In genomic region chr2:28192821-28193689, GRCm38 (mm10) we compare ENCODE assay signal across 7 mouse cellular contexts. TPM values are rescaled to one million over a fixed set of nuclear protein-coding genes. Genes with fewer than 3 reads are reported as not detected.
DNase-seq lines count a peak whose midpoint lies in the region; ATAC-seq and TF ChIP-seq lines count a peak whose summit lies in the region.

Gene Olfm1, plus strand, starts transcription at chr2:28192992.

- peaks cover 29% of the 10 kb centered on the region for H3K27me3 ChIP-seq in embryonic facial prominence, embryonic 14.5 days (replicated peaks; ENCODE audit: control insufficient read depth, insufficient read depth, low read length)
- H3K27me3 ChIP-seq in kidney, adult 2 months (replicated peaks; ENCODE audit: control insufficient read depth, insufficient read depth, low read length), result no peaks in the 10 kb centered on the region
- H3K27me3 ChIP-seq in limb, embryonic 11.5 days (ENCODE audit: control insufficient read depth, insufficient read depth, low read length), result peaks cover 19% of the 10 kb centered on the region
- H3K27me3 ChIP-seq in midbrain, embryonic 12.5 days, result 0 out of 2 replicates have a peak, but pooled peaks cover 18% of the 10 kb centered on the region
- peaks cover 13% of the 10 kb centered on the region for H3K27me3 ChIP-seq in small intestine, adult 2 months (ENCODE audit: control insufficient read depth, insufficient read depth, low read length)

- peak within 1 kb of the TSS; percentile 62 for H3K9ac ChIP-seq in embryonic facial prominence, embryonic 14.5 days (ENCODE audit: low read depth, low read length)
- peak within 1 kb of the TSS; percentile 59 for H3K9ac ChIP-seq in limb, embryonic 11.5 days (ENCODE audit: low read length)
- H3K9ac ChIP-seq in midbrain, embryonic 12.5 days (replicated peaks), result peak within 1 kb of the TSS; percentile 78

- no peaks in the 10 kb centered on the region for H3K36me3 ChIP-seq in embryonic facial prominence, embryonic 14.5 days (ENCODE audit: control insufficient read depth, insufficient read depth, low read length)
- H3K36me3 ChIP-seq in kidney, adult 2 months (ENCODE audit: control insufficient read depth, insufficient read depth, low read length), result no peaks in the 10 kb centered on the region
- H3K36me3 ChIP-seq in limb, embryonic 11.5 days (ENCODE audit: control insufficient read depth, insufficient read depth, low read length), result no peaks in the 10 kb centered on the region
- H3K36me3 ChIP-seq in midbrain, embryonic 12.5 days, result no peaks in the 10 kb centered on the region
- no peaks in the 10 kb centered on the region for H3K36me3 ChIP-seq in small intestine, adult 2 months (ENCODE audit: control insufficient read depth, insufficient read depth, low read length)

- under 1% methylated on average over 34 of the region's 76 CpGs for WGBS in embryonic facial prominence, embryonic 14.5 days
- WGBS in kidney, adult 2 months, result 2% methylated on average over 73 of the region's 76 CpGs
- under 1% methylated on average over 74 of the region's 76 CpGs for WGBS in limb, embryonic 11.5 days
- WGBS in midbrain, embryonic 12.5 days, result 1% methylated on average over 72 of the region's 76 CpGs
- WGBS in small intestine, adult 2 months, result 2% methylated on average over 76 of the region's 76 CpGs

- no peak for TF ChIP-seq CTCF in kidney, adult 2 months (conservative IDR thresholded peaks at IDR 0.05; ENCODE audit: insufficient read depth, insufficient read length, low read depth, low read length)
- TF ChIP-seq CTCF in small intestine, adult 2 months (IDR thresholded peaks at IDR 0.05; ENCODE audit: extremely low read depth, insufficient read length, insufficient replicate concordance, low read depth, low read length), result no peak

- peak; percentile 69 for DNase-seq in embryonic facial prominence, embryonic 14.5 days (ENCODE audit: low spot score)
- peak; percentile 53 for DNase-seq in heart, adult 8-10 months (ENCODE audit: low spot score)
- peak; percentile 65 for DNase-seq in kidney, adult 2 months
- peak; percentile 72 for DNase-seq in limb, embryonic 11.5 days (ENCODE audit: low spot score)

- H3K4me3 ChIP-seq in brown adipose tissue, adult 24 weeks (ENCODE audit: insufficient read depth, low read depth, low read length), result peak within 1 kb of the TSS; percentile 58
- H3K4me3 ChIP-seq in embryonic facial prominence, embryonic 14.5 days (ENCODE audit: low read depth, low read length), result peak within 1 kb of the TSS; percentile 57
- H3K4me3 ChIP-seq in kidney, adult 2 months (ENCODE audit: insufficient read depth, low read depth, low read length), result peak within 1 kb of the TSS; percentile 56
- H3K4me3 ChIP-seq in limb, embryonic 11.5 days (ENCODE audit: low read depth, low read length), result peak within 1 kb of the TSS; percentile 50
- peak within 1 kb of the TSS; percentile 71 for H3K4me3 ChIP-seq in midbrain, embryonic 12.5 days
- peak within 1 kb of the TSS; percentile 59 for H3K4me3 ChIP-seq in small intestine, adult 2 months (ENCODE audit: low read depth, low read length)

- no peak for TF ChIP-seq POLR2A in kidney, adult 2 months (IDR thresholded peaks at IDR 0.05; ENCODE audit: low read depth, low read length)
- no peak for TF ChIP-seq POLR2A in small intestine, adult 2 months (IDR thresholded peaks at IDR 0.05; ENCODE audit: low read depth, low read length)

- no peaks in the 10 kb centered on the region for H3K9me3 ChIP-seq in embryonic facial prominence, embryonic 14.5 days (ENCODE audit: control insufficient read depth, low read length)
- H3K9me3 ChIP-seq in limb, embryonic 11.5 days (ENCODE audit: control insufficient read depth, low read length), result no peaks in the 10 kb centered on the region
- H3K9me3 ChIP-seq in midbrain, embryonic 12.5 days, result no peaks in the 10 kb centered on the region

- peak; percentile 78 for ATAC-seq in embryonic facial prominence, embryonic 14.5 days (ENCODE audit: low read depth)
- ATAC-seq in limb, embryonic 11.5 days (ENCODE audit: insufficient number of reproducible peaks, low FRiP score, low TSS enrichment, low read depth), result peak; percentile 41; the same call in 1 of the 2 replicates
- ATAC-seq in midbrain, embryonic 12.5 days (ENCODE audit: low FRiP score, low read depth), result peak; percentile 85

- H3K27ac ChIP-seq in brown adipose tissue, adult 24 weeks (replicated peaks; ENCODE audit: low read depth, low read length), result no peak within 1 kb of the TSS
- no peak within 1 kb of the TSS for H3K27ac ChIP-seq in embryonic facial prominence, embryonic 14.5 days (replicated peaks; ENCODE audit: low read depth, low read length)
- H3K27ac ChIP-seq in kidney, adult 2 months (ENCODE audit: insufficient read depth, low read depth, low read length), result no peak within 1 kb of the TSS
- H3K27ac ChIP-seq in limb, embryonic 11.5 days (replicated peaks; ENCODE audit: low read depth, low read length), result no peak within 1 kb of the TSS
- peak within 1 kb of the TSS; percentile 84 for H3K27ac ChIP-seq in midbrain, embryonic 12.5 days (replicated peaks)
- no peak within 1 kb of the TSS for H3K27ac ChIP-seq in small intestine, adult 2 months (ENCODE audit: insufficient read depth, low read depth, low read length)

- H3K4me2 ChIP-seq in embryonic facial prominence, embryonic 14.5 days (ENCODE audit: low read depth, low read length), result peak within 1 kb of the TSS; percentile 81
- peak within 1 kb of the TSS; percentile 93 for H3K4me2 ChIP-seq in limb, embryonic 11.5 days (ENCODE audit: low read depth, severe bottlenecking)
- H3K4me2 ChIP-seq in midbrain, embryonic 12.5 days (replicated peaks), result peak within 1 kb of the TSS; percentile 77

- H3K4me1 ChIP-seq in brown adipose tissue, adult 24 weeks (ENCODE audit: control insufficient read depth, insufficient read depth, insufficient read length, low read length), result no peaks in the 10 kb centered on the region; the same call in 1 of the 2 replicates
- H3K4me1 ChIP-seq in embryonic facial prominence, embryonic 14.5 days (ENCODE audit: control insufficient read depth, insufficient read depth, low read length), result peaks cover 4% of the 10 kb centered on the region
- no peaks in the 10 kb centered on the region for H3K4me1 ChIP-seq in kidney, adult 2 months (ENCODE audit: control insufficient read depth, insufficient read depth, low read length)
- H3K4me1 ChIP-seq in limb, embryonic 11.5 days (ENCODE audit: control insufficient read depth, insufficient read depth, low read length), result peaks cover 9% of the 10 kb centered on the region; the same call in 1 of the 2 replicates
- peaks cover 46% of the 10 kb centered on the region for H3K4me1 ChIP-seq in midbrain, embryonic 12.5 days
- no peaks in the 10 kb centered on the region for H3K4me1 ChIP-seq in small intestine, adult 2 months (ENCODE audit: control insufficient read depth, insufficient read depth, insufficient read length, low read length)

RNA-seq across cellular contexts. Expression of gene Olfm1, which starts in this region (rescaled TPM):
- polyA plus RNA-seq in brown adipose tissue, adult 24 weeks (2012; ENCODE audit: insufficient read depth, insufficient read length, missing spikeins), result 11.9 and 12.7 TPM in 2 replicates
- 45.1 and 46.1 TPM in 2 replicates for polyA plus RNA-seq in embryonic facial prominence, embryonic 14.5 days (2014; fragmentation: Nextera tagmentation; extraction: Ambion mirVana)
- total RNA-seq in heart, adult 8-10 months (2022), result 10 to 100 TPM in 3 of 4 experiments, 1 to 10 TPM in 1; 7.3 to 10.8 (median 10.6) TPM
- 32.5 and 33.5 TPM in 2 replicates for polyA plus RNA-seq in kidney, adult 2 months (2012; rRNA removed)
- polyA plus RNA-seq in limb, embryonic 11.5 days (2014; fragmentation: Nextera tagmentation; extraction: Ambion mirVana), result 15.9 and 19.3 TPM in 2 replicates
- polyA plus RNA-seq in midbrain, embryonic 12.5 days (2016; fragmentation: Nextera tagmentation; extraction: Ambion mirVana), result 105 and 125 TPM in 2 replicates
- polyA plus RNA-seq in small intestine, adult 2 months (2012; rRNA removed), result 6.9 and 8.9 TPM in 2 replicates
